Mouse (Mus musculus) neural tube, embryonic 15.5 days (tissue): ENCODE results near the gene Kirrel. TPM values are rescaled to one million over a fixed set of nuclear protein-coding genes. Genes with fewer than 3 reads are reported as not detected.
A peak's percentile ranks its signal among the peaks of the same experiment; 100 is the strongest.

Experiments
- ATAC-seq: fragments of 200-750 bp; cut with Nextera tagmentation; 2 replicates; pipeline ENCODE4 v1.8.0; 2017; ENCODE audit warnings: mild to moderate bottlenecking, moderate TSS enrichment, moderate library complexity; ENCODE audit not compliant: low FRiP score
- H3K27ac ChIP-seq: fragments of 300-500 bp; sonication (generic); replicated peaks from 2 replicates; pipeline ENCODE4 v1.5.1; 2015; ENCODE audit warnings: mild to moderate bottlenecking, inconsistent platforms
- H3K27me3 ChIP-seq: fragments of 300-500 bp; sonication (generic); replicated peaks from 2 replicates; pipeline ENCODE4 v1.6.1; 2015; ENCODE audit warnings: inconsistent platforms
- H3K36me3 ChIP-seq: fragments of 300-500 bp; sonication (generic); 2 replicates; pipeline ENCODE4 v1.6.1; 2015; ENCODE audit warnings: inconsistent platforms
- H3K4me1 ChIP-seq: fragments of 300-500 bp; sonication (generic); 2 replicates; pipeline ENCODE4 v1.6.1; 2015; ENCODE audit warnings: inconsistent platforms
- H3K4me2 ChIP-seq: fragments of 300-500 bp; sonication (generic); 2 replicates; pipeline ENCODE4 v1.6.1; 2015; ENCODE audit warnings: inconsistent platforms, mild to moderate bottlenecking, moderate library complexity
- H3K4me3 ChIP-seq: fragments of 300-500 bp; sonication (generic); replicated peaks from 2 replicates; pipeline ENCODE4 v1.5.1; 2015; ENCODE audit warnings: mild to moderate bottlenecking, inconsistent platforms
- H3K9ac ChIP-seq: fragments of 300-500 bp; sonication (generic); replicated peaks from 2 replicates; pipeline ENCODE4 v1.6.1; 2015; ENCODE audit warnings: mild to moderate bottlenecking, inconsistent platforms
- H3K9me3 ChIP-seq: fragments of 300-500 bp; sonication (generic); replicated peaks from 2 replicates; pipeline ENCODE4 v1.6.1; 2016; ENCODE audit warnings: inconsistent platforms
- WGBS: fragments of 180-500 bp; shearing (Covaris S2); methylation state at CpG from one replicate; pipeline ENCODE4 v1.1.7; 2015; ENCODE audit warnings: mixed read lengths; 5-methylcytosine and 5-hydroxymethylcytosine counted together
- polyA plus RNA-seq: library from polyadenylated mRNA; unstranded; fragments of >200 nt; fragmentation: Nextera tagmentation; extraction: Ambion mirVana; gene quantifications from 2 replicates; pipeline ENCODE4 v1.2.1, GENCODE M21; 2015

The Kirrel gene
- polyA plus RNA-seq, 1 experiment from 2014 or later, result 5.9 TPM

- Histone ChIP-seq H3K4me2 (no peak overlapping the region), H3K9me3 (no peaks in the 10 kb centered on the region), H3K9ac (no peak overlapping the region), H3K4me3 (no peak overlapping the region), H3K27ac (no peak overlapping the region), H3K27me3 (0 out of 2 replicates have a peak, but pooled peaks cover 5% of the 10 kb centered on the region), H3K4me1 (peaks cover 33% of the 10 kb centered on the region), H3K36me3 (no peaks in the 10 kb centered on the region)
- no peak for ATAC-seq
- 79% methylated on average over 4 of the region's 4 CpGs for WGBS
These were observed 2.1 kb upstream of the Kirrel start for GRCm38 (mm10) chr3:87176687-87177086.

GRCm38 (mm10) chr3:87175438-87175815 lies 880 bp upstream of the Kirrel start:
- no peak overlapping the region for H3K4me3 ChIP-seq
- H3K27me3 ChIP-seq, result 0 out of 2 replicates have a peak, but pooled peaks cover 5% of the 10 kb centered on the region
- no peaks in the 10 kb centered on the region for H3K9me3 ChIP-seq
- H3K4me1 ChIP-seq, result peaks cover 45% of the 10 kb centered on the region
- H3K4me2 ChIP-seq, result peak overlapping the region; percentile 73
- no peak for ATAC-seq
- peak overlapping the region; percentile 85; the same call in 1 of the 2 replicates for H3K27ac ChIP-seq
- H3K36me3 ChIP-seq, result no peaks in the 10 kb centered on the region
- no peak overlapping the region for H3K9ac ChIP-seq
- 66% methylated on average over 3 of the region's 3 CpGs for WGBS

GRCm38 (mm10) chr3:87174769-87175437 lies 356 bp upstream of the Kirrel start:
- Histone ChIP-seq H3K27me3 (0 out of 2 replicates have a peak, but pooled peaks cover 5% of the 10 kb centered on the region), H3K36me3 (no peaks in the 10 kb centered on the region), H3K27ac (peak overlapping the region; percentile 85), H3K4me3 (peak overlapping the region; percentile 63), H3K9ac (peak overlapping the region; percentile 59), H3K4me1 (peaks cover 50% of the 10 kb centered on the region), H3K9me3 (no peaks in the 10 kb centered on the region), H3K4me2 (peak overlapping the region; percentile 73)
- ATAC-seq, result no peak
- 3% methylated on average over 25 of the region's 25 CpGs for WGBS

GRCm38 (mm10) chr3:87173486-87174085 lies 961 bp downstream of the Kirrel start:
- 0 out of 2 replicates have a peak, but pooled peaks cover 5% of the 10 kb centered on the region for H3K27me3 ChIP-seq
- peak overlapping the region; percentile 73 for H3K4me2 ChIP-seq
- no peaks in the 10 kb centered on the region for H3K36me3 ChIP-seq
- peak overlapping the region; percentile 63 for H3K4me3 ChIP-seq
- H3K9ac ChIP-seq, result peak overlapping the region; percentile 59
- ATAC-seq, result peak; percentile 23; the same call in 1 of the 2 replicates
- WGBS, result 3% methylated on average over 8 of the region's 8 CpGs
- H3K4me1 ChIP-seq, result peaks cover 63% of the 10 kb centered on the region
- peak overlapping the region; percentile 85 for H3K27ac ChIP-seq
- no peaks in the 10 kb centered on the region for H3K9me3 ChIP-seq

- H3K9ac ChIP-seq, result peak overlapping the region; percentile 59
- H3K4me2 ChIP-seq, result peak overlapping the region; percentile 73
- no peaks in the 10 kb centered on the region for H3K36me3 ChIP-seq
- 0 out of 2 replicates have a peak, but pooled peaks cover 5% of the 10 kb centered on the region for H3K27me3 ChIP-seq
- no peaks in the 10 kb centered on the region for H3K9me3 ChIP-seq
- 2% methylated on average over 2 of the region's 2 CpGs for WGBS
- ATAC-seq, result no peak
- peaks cover 68% of the 10 kb centered on the region for H3K4me1 ChIP-seq
- peak overlapping the region; percentile 85 for H3K27ac ChIP-seq
- H3K4me3 ChIP-seq, result peak overlapping the region; percentile 63
These were observed 1.5 kb downstream of the Kirrel start for GRCm38 (mm10) chr3:87173103-87173444.

GRCm38 (mm10) chr3:87172351-87173102 lies 2.0 kb downstream of the Kirrel start:
- ATAC-seq, result no peak
- Histone ChIP-seq H3K9ac (peak overlapping the region; percentile 59), H3K27me3 (0 out of 2 replicates have a peak, but pooled peaks cover 5% of the 10 kb centered on the region), H3K4me3 (peak overlapping the region; percentile 63), H3K36me3 (no peaks in the 10 kb centered on the region), H3K4me1 (peaks cover 73% of the 10 kb centered on the region), H3K9me3 (no peaks in the 10 kb centered on the region), H3K4me2 (peak overlapping the region; percentile 73), H3K27ac (peak overlapping the region; percentile 85)
- WGBS, result 3% methylated on average over 15 of the region's 15 CpGs

- Histone ChIP-seq H3K4me2 (peak overlapping the region; percentile 73), H3K9ac (peak overlapping the region; percentile 59), H3K9me3 (no peaks in the 10 kb centered on the region), H3K4me3 (peak overlapping the region; percentile 63), H3K4me1 (peaks cover 79% of the 10 kb centered on the region), H3K27me3 (0 out of 2 replicates have a peak, but pooled peaks cover 5% of the 10 kb centered on the region), H3K36me3 (no peaks in the 10 kb centered on the region), H3K27ac (peak overlapping the region; percentile 85)
- ATAC-seq, result peak; percentile 34; the same call in 1 of the 2 replicates
- 21% methylated on average over 12 of the region's 13 CpGs for WGBS
These were observed 3.1 kb downstream of the Kirrel start for GRCm38 (mm10) chr3:87171201-87172100.

GRCm38 (mm10) chr3:87169402-87170015 lies 5.0 kb downstream of the Kirrel start:
- H3K36me3 ChIP-seq, result no peaks in the 10 kb centered on the region
- H3K9me3 ChIP-seq, result no peaks in the 10 kb centered on the region
- H3K4me3 ChIP-seq, result no peak overlapping the region
- no peak for ATAC-seq
- WGBS, result 57% methylated on average over 5 of the region's 5 CpGs
- H3K9ac ChIP-seq, result no peak overlapping the region
- no peaks in the 10 kb centered on the region for H3K27me3 ChIP-seq
- H3K27ac ChIP-seq, result no peak overlapping the region
- peaks cover 89% of the 10 kb centered on the region for H3K4me1 ChIP-seq
- H3K4me2 ChIP-seq, result peak overlapping the region; percentile 73

GRCm38 (mm10) chr3:87168756-87169155 lies 5.8 kb downstream of the Kirrel start:
- H3K27me3 ChIP-seq, result no peaks in the 10 kb centered on the region
- no peak for ATAC-seq
- no peak overlapping the region for H3K4me3 ChIP-seq
- no peaks in the 10 kb centered on the region for H3K9me3 ChIP-seq
- no peak overlapping the region for H3K9ac ChIP-seq
- WGBS, result 65% methylated on average over 7 of the region's 7 CpGs
- H3K4me2 ChIP-seq, result peak overlapping the region; percentile 73
- H3K27ac ChIP-seq, result peak overlapping the region; percentile 25; the same call in 1 of the 2 replicates
- H3K36me3 ChIP-seq, result no peaks in the 10 kb centered on the region
- H3K4me1 ChIP-seq, result peaks cover 93% of the 10 kb centered on the region

GRCm38 (mm10) chr3:87167621-87168020 lies 6.9 kb downstream of the Kirrel start:
- Histone ChIP-seq H3K36me3 (no peaks in the 10 kb centered on the region), H3K4me1 (peaks cover 91% of the 10 kb centered on the region), H3K4me2 (no peak overlapping the region), H3K9ac (no peak overlapping the region), H3K9me3 (no peaks in the 10 kb centered on the region), H3K27ac (peak overlapping the region; percentile 25; the same call in 1 of the 2 replicates), H3K27me3 (no peaks in the 10 kb centered on the region), H3K4me3 (no peak overlapping the region)
- no peak for ATAC-seq
- 51% methylated on average over 6 of the region's 6 CpGs for WGBS
